Mouse (Mus musculus): ENCODE results near the gene Fam57b. TPM values are rescaled to one million over a fixed set of nuclear protein-coding genes. Genes with fewer than 3 reads are reported as not detected.
A peak's percentile ranks its signal among the peaks of the same experiment; 100 is the strongest.
"Not testable (repeated sequence)": the region's sequence is repeated elsewhere in the genome, so short reads cannot be mapped to it uniquely, and the experiment has no call there.

Gene Fam57b
- total RNA-seq, 2 experiments from 2014 or later = 81.6 to 84.1 TPM

GRCm38 (mm10) chr7:126775978-126776234, 21.6 kb upstream of the Fam57b start:
- intact Hi-C loops (cut with DNase I) = loop anchor here (2.0 to 5.0 kb wide), 2 partner anchors 15 to 74 kb away; no protein-coding TSS in a partner anchor
- no peak for DNase-seq (ENCODE audit: low spot score in 2 of 2)

GRCm38 (mm10) chr7:126776598-126777057, 20.8 kb upstream of the Fam57b start, which contains the start of gene Ypel3:
Ypel3 (plus strand) TSS chr7:126776955.
- peak; percentile 93 to 97 for DNase-seq (ENCODE audit: low spot score in 2 of 2)
- intact Hi-C loops (cut with DNase I) = loop anchor here (2.0 to 5.0 kb wide), 2 partner anchors 16 to 74 kb away; no protein-coding TSS in a partner anchor

GRCm38 (mm10) chr7:126777476-126777875, 20.0 kb upstream of the Fam57b start:
- no peak for DNase-seq (ENCODE audit: low spot score in 2 of 2)
- intact Hi-C loops (cut with DNase I) = loop anchor here (2.0 to 5.0 kb wide), 2 partner anchors 17 to 75 kb away; no protein-coding TSS in a partner anchor

- no peak for DNase-seq (ENCODE audit: low spot score in 2 of 2)
- intact Hi-C loops (cut with DNase I) = loop anchor here (5.0 kb wide), 1 partner anchor 76 kb away; no protein-coding TSS in a partner anchor
Measured at GRCm38 (mm10) chr7:126778147-126778546, 19.3 kb upstream of the Fam57b start.

- intact Hi-C loops (cut with DNase I) = loop anchor here (5.0 kb wide), 1 partner anchor 77 kb away; no protein-coding TSS in a partner anchor
Measured at GRCm38 (mm10) chr7:126779101-126779500, 18.4 kb upstream of the Fam57b start.

GRCm38 (mm10) chr7:126779983-126780970, 17.2 kb upstream of the Fam57b start:
- DNase-seq (ENCODE audit: low spot score in 2 of 2) = peak; percentile 81 to 84
- intact Hi-C loops (cut with DNase I) = loop anchor here (1.0 to 5.0 kb wide), 2 partner anchors 12 to 78 kb away; partner anchors contain the start of gene Ppp4c

More at GRCm38 (mm10) chr7:126779101-126779500, 18.4 kb upstream of the Fam57b start:
- not testable (repeated sequence) for DNase-seq (ENCODE audit: low spot score in 2 of 2)

GRCm38 (mm10) chr7:126780971-126781635, 16.4 kb upstream of the Fam57b start, which contains the start of gene Tbx6:
Tbx6 (plus strand) TSS chr7:126781483.
- intact Hi-C loops (cut with DNase I) = loop anchor here (1.0 kb wide), 1 partner anchor 11 kb away; the partner anchor contains the start of gene Ppp4c
- DNase-seq (ENCODE audit: low spot score in 2 of 2) = no peak

- intact Hi-C loops (cut with DNase I) = no loop called here
- no peak for DNase-seq (ENCODE audit: low spot score in 2 of 2)
Measured at GRCm38 (mm10) chr7:126781661-126782370, 15.7 kb upstream of the Fam57b start.

GRCm38 (mm10) chr7:126782693-126783092, 14.8 kb upstream of the Fam57b start:
- intact Hi-C loops (cut with DNase I) = no loop called here
- no peak for DNase-seq (ENCODE audit: low spot score in 2 of 2)

- intact Hi-C loops (cut with DNase I) = no loop called here
- DNase-seq (ENCODE audit: low spot score in 2 of 2) = no peak
Measured at GRCm38 (mm10) chr7:126784469-126784868, 13.0 kb upstream of the Fam57b start.

GRCm38 (mm10) chr7:126785056-126785455, 12.4 kb upstream of the Fam57b start:
- DNase-seq (ENCODE audit: low spot score in 2 of 2) = no peak
- intact Hi-C loops (cut with DNase I) = no loop called here

GRCm38 (mm10) chr7:126786142-126786541, 11.3 kb upstream of the Fam57b start:
- DNase-seq (ENCODE audit: low spot score in 2 of 2) = no peak
- intact Hi-C loops (cut with DNase I) = no loop called here

GRCm38 (mm10) chr7:126789141-126789540, 8.3 kb upstream of the Fam57b start:
- DNase-seq (ENCODE audit: low spot score in 2 of 2) = no peak
- intact Hi-C loops (cut with DNase I) = no loop called here

- DNase-seq (ENCODE audit: low spot score in 2 of 2) = peak; percentile 95
- intact Hi-C loops (cut with DNase I) = loop anchor here (1.0 kb wide), 1 partner anchor 12 kb away; no protein-coding TSS in a partner anchor
Measured at GRCm38 (mm10) chr7:126791851-126792720, 5.4 kb upstream of the Fam57b start, which contains the start of gene Ppp4c. Ppp4c (minus strand) TSS chr7:126792496.

GRCm38 (mm10) chr7:126792721-126793443, 4.6 kb upstream of the Fam57b start:
- DNase-seq (ENCODE audit: low spot score in 2 of 2) = no peak
- intact Hi-C loops (cut with DNase I) = loop anchor here (1.0 kb wide), 1 partner anchor 13 kb away; no protein-coding TSS in a partner anchor

GRCm38 (mm10) chr7:126793456-126794270, 3.8 kb upstream of the Fam57b start:
- no peak for DNase-seq (ENCODE audit: low spot score in 2 of 2)
- intact Hi-C loops (cut with DNase I) = no loop called here

GRCm38 (mm10) chr7:126794271-126794605, 3.2 kb upstream of the Fam57b start:
- intact Hi-C loops (cut with DNase I) = no loop called here

More at GRCm38 (mm10) chr7:126794271-126794605, 3.2 kb upstream of the Fam57b start:
- no peak for DNase-seq (ENCODE audit: low spot score in 2 of 2)

Data from left cerebral cortex, postnatal 36 days (tissue).